Mouse (Mus musculus) liver, embryonic 16.5 days (tissue): ENCODE measurements around the gene Lao1. TPM values are rescaled to one million over a fixed set of nuclear protein-coding genes. Genes with fewer than 3 reads are reported as not detected.

Experiments
- polyA plus RNA-seq: library from polyadenylated mRNA; unstranded; fragments of >200 nt; fragmentation: Nextera tagmentation; extraction: Ambion mirVana; gene quantifications from 2 replicates; pipeline ENCODE4 v1.2.1, GENCODE M21; 2015

Lao1 gene
- polyA plus RNA-seq, 1 experiment from 2014 or later: not detected

Other genes with a start within 250 kb of the Lao1 start
- not detected in 2 replicates for gene Olfr1340, start 241.4 kb upstream of the Lao1 start, polyA plus RNA-seq
- gene Olfr1339, start 229.4 kb upstream of the Lao1 start, polyA plus RNA-seq: not detected in 2 replicates
- not detected in 2 replicates for gene Olfr1338, start 202.8 kb upstream of the Lao1 start, polyA plus RNA-seq
- not detected in 2 replicates for gene Olfr1337, start 179.0 kb upstream of the Lao1 start, polyA plus RNA-seq
- not detected in 2 replicates for gene Olfr1335, start 151.6 kb upstream of the Lao1 start, polyA plus RNA-seq
- not detected in 2 replicates for gene Olfr1333, start 125.3 kb upstream of the Lao1 start, polyA plus RNA-seq
- gene Olfr1331, start 96.9 kb upstream of the Lao1 start, polyA plus RNA-seq: not detected in 2 replicates
- 0.04 TPM in 1 of 2 replicates, not detected in the other for gene Olfr1330, start 73.0 kb upstream of the Lao1 start, polyA plus RNA-seq
- gene Olfr1329, start 44.1 kb upstream of the Lao1 start, polyA plus RNA-seq: not detected in 2 replicates
- not detected in 2 replicates for gene Olfr1328, start 23.0 kb upstream of the Lao1 start, polyA plus RNA-seq
- gene Slc2a1, start 147.1 kb downstream of the Lao1 start, polyA plus RNA-seq: 288 and 291 TPM in 2 replicates
- gene Zfp691, start 212.6 kb downstream of the Lao1 start, polyA plus RNA-seq: 2.0 and 2.1 TPM in 2 replicates
- gene Ermap, start 228.4 kb downstream of the Lao1 start, polyA plus RNA-seq: 359 and 361 TPM in 2 replicates
- 69.6 and 79.2 TPM in 2 replicates for gene Svbp, start 233.7 kb downstream of the Lao1 start, polyA plus RNA-seq